Mouse (Mus musculus): ENCODE results near the gene Cc2d2a. TPM values are rescaled to one million over a fixed set of nuclear protein-coding genes. Genes with fewer than 3 reads are reported as not detected.

Cc2d2a gene
- polyA plus RNA-seq, 1 experiment from 2014 or later = 8.0 TPM

DNA sequence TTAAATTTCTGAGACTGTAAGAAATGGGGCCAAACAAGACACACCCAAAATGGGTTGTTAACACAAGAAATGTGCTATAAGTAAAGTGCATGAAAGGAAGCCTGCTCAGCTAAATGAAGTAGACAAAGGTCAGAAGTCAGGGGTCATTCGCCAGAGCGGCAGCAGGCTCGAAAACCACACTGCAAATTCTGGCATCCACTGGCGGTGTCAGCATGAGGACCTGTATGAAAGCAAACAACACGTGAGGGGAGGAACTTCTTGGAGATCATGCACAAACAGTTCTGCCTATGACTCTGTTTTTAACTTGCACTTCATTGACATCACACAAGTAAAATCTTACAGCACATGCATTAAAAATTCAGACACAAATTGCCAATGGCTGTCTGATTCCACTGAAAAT lies 83.0 kb downstream of the Cc2d2a start:
- no peaks in the 10 kb centered on the region for H3K4me1 ChIP-seq (replicated peaks)
- no peak overlapping the region for H3K27ac ChIP-seq
- WGBS = 46% methylated on average over 5 of the region's 5 CpGs
- H3K27me3 ChIP-seq = no peaks in the 10 kb centered on the region
- H3K36me3 ChIP-seq = peaks cover 21% of the 10 kb centered on the region
- H3K4me3 ChIP-seq = no peak overlapping the region
- no peak for ATAC-seq (ENCODE audit: low FRiP score)
- no peak overlapping the region for H3K4me2 ChIP-seq
- no peak overlapping the region for H3K9ac ChIP-seq
- H3K9me3 ChIP-seq = no peaks in the 10 kb centered on the region

DNA sequence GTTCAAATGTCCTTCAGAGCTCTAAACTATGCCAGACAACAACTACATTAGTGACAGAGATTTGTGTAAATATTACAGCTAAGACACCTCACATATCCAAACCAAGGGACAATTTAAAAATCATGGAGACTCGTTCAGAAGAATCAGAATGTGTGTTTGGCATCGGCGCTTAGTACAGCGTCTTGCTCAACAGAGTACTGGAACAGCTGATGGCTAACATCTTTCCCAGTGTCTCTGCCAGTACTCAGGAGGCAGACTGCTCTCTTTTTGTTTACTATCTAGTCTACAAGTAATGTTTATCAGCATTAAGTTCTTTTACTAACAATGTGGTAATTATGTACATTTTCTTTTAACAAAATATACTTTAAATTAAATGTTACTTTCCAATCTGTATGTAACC lies 85.9 kb downstream of the Cc2d2a start:
- H3K9ac ChIP-seq = no peak overlapping the region
- no peaks in the 10 kb centered on the region for H3K4me1 ChIP-seq (replicated peaks)
- peaks cover 11% of the 10 kb centered on the region for H3K36me3 ChIP-seq
- no peaks in the 10 kb centered on the region for H3K27me3 ChIP-seq
- 97% methylated on average over 4 of the region's 4 CpGs for WGBS
- no peak overlapping the region for H3K27ac ChIP-seq
- no peak overlapping the region for H3K4me2 ChIP-seq
- H3K4me3 ChIP-seq = no peak overlapping the region
- H3K9me3 ChIP-seq = no peaks in the 10 kb centered on the region
- ATAC-seq (ENCODE audit: low FRiP score) = no peak

DNA sequence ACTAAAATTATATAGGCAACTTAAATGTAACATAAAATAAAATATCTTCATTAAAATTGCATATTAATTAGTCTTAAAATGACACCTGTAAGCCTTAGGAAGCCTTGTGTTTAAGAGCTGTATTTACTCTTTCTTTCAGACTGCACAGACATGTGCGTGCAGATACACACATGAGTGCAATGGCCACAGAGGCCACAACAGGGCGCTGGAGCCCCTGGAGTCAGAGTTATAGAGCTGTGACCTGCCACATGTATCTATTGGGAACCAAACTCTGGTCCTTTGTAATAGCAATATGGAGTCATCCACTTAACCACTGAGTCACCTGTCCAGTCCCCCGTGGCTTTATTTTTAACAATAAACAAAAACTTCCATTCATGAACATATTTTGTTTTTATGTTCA lies 86.9 kb downstream of the Cc2d2a start:
- ATAC-seq (ENCODE audit: low FRiP score) = no peak

DNA sequence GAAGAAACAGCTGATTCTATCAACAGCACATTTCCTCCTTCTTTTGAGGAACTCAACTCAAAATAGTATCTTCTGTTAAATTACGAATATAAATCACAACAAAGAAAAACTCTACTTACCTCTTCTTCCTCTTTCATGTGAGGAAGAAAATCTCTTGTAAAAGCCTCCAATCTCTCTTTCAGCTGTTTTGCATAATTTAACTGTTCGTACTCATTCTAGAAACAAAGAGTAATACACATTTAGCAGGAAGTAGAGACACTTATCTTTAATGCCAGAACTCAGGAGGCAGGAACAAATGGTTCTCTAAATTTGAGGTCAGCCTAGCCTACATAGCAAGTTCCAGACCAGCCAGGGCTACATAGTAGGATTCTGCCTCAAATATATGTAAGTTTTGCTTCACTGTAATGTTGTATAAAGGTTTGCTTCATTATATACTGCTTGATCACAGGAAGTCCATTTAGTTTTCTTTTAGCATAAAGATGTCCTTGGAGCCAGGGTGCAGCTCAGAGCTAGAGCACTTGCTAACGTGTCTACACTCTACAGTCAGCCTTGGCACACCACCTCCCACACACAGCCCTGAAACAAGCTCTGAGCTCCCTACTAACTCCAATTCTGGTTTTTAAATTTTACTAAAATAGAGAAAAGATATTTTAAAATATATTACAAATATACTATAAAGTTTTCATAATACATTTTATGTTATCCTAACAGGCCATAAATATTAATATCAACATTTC lies 108.6 kb downstream of the Cc2d2a start:
- no peak for ATAC-seq (ENCODE audit: low FRiP score)
- no peak overlapping the region for H3K4me2 ChIP-seq
- 94% methylated on average over 3 of the region's 3 CpGs for WGBS
- no peaks in the 10 kb centered on the region for H3K4me1 ChIP-seq (replicated peaks)
- no peak overlapping the region for H3K27ac ChIP-seq
- H3K9me3 ChIP-seq = no peaks in the 10 kb centered on the region
- H3K36me3 ChIP-seq = peaks cover 32% of the 10 kb centered on the region
- H3K4me3 ChIP-seq = no peak overlapping the region
- no peaks in the 10 kb centered on the region for H3K27me3 ChIP-seq
- no peak overlapping the region for H3K9ac ChIP-seq

More for the DNA sequence above, 86.9 kb downstream of the Cc2d2a start:
- Histone ChIP-seq H3K27ac (no peak overlapping the region), H3K36me3 (peaks cover 7% of the 10 kb centered on the region), H3K4me2 (no peak overlapping the region), H3K9me3 (no peaks in the 10 kb centered on the region), H3K4me3 (no peak overlapping the region), H3K27me3 (no peaks in the 10 kb centered on the region), H3K4me1 (replicated peaks) (no peaks in the 10 kb centered on the region), H3K9ac (no peak overlapping the region)
- WGBS = 85% methylated on average over 3 of the region's 3 CpGs

DNA sequence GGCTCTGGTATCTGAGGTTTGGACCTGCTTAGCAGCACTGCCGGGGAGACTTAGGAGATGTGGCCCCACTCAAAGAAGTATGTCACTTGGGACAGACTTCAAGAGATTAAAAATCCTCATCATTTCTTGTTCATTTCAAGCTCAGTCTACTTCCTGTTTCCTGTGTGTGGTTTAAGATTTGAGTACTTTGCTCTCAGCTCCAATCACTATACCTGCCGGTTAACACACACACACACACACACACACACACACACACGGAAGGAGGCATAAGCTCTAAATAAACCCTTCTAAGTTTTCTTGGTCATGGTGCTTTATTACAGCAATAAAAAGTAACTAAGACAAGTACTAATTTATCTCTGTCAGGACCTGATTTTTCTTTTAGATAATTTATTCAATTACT lies 109.4 kb downstream of the Cc2d2a start:
- 92% methylated on average over 3 of the region's 3 CpGs for whole genome bisulfite sequencing
- no peak overlapping the region for H3K9ac ChIP-seq
- peaks cover 3% of the 10 kb centered on the region for H3K4me1 ChIP-seq (replicated peaks)
- no peak for ATAC-seq (ENCODE audit: low FRiP score)
- H3K9me3 ChIP-seq = no peaks in the 10 kb centered on the region
- H3K27ac ChIP-seq = no peak overlapping the region
- H3K4me2 ChIP-seq = no peak overlapping the region
- no peak overlapping the region for H3K4me3 ChIP-seq
- peaks cover 32% of the 10 kb centered on the region for H3K36me3 ChIP-seq
- no peaks in the 10 kb centered on the region for H3K27me3 ChIP-seq

DNA sequence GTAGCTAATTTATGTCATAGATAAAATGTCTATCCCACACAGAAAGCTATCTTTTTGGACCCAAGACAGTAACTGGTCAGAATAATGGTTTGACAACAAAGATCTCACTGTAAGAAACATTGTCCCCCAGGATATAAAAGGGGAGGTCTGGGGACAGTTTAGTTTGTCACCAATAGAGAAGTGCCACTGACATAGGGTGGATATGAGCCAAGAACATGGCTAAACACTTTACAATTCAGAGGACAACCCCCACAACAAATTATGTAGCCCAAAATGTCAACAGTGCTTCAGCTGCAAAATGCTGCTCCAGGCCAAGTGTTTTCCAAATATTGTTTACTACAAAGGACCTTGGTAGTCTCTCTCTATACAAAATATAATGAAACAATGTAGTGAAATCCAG lies 114.3 kb downstream of the Cc2d2a start:
- Histone ChIP-seq H3K27ac (no peak overlapping the region), H3K4me1 (replicated peaks) (peaks cover 32% of the 10 kb centered on the region)
- no peak for ATAC-seq (ENCODE audit: low FRiP score)

DNA sequence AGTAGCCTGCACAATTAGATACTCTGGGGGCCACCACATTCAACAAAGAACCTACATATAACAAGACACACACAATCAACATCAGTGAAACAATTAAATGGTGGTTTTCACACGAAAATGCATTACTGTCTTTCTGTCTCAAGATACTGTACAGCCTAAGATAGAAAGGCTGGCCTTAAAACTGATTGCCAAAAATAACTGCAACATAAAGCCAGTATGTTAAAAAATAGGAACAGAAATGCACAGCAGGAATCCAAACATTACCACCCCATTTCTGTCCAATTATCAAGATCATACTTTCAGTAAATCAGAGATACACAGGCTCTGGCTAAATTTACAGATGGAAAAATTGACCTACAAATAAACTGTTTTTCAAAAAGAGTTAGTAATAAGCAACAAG lies 114.8 kb downstream of the Cc2d2a start:
- H3K9ac ChIP-seq = no peak overlapping the region
- no peak overlapping the region for H3K27ac ChIP-seq
- H3K4me1 ChIP-seq (replicated peaks) = peaks cover 32% of the 10 kb centered on the region
- no peak overlapping the region for H3K4me2 ChIP-seq
- 55% methylated on average over 1 of the region's 1 CpGs for WGBS
- no peak for ATAC-seq (ENCODE audit: low FRiP score)
- no peaks in the 10 kb centered on the region for H3K36me3 ChIP-seq
- no peak overlapping the region for H3K4me3 ChIP-seq
- no peaks in the 10 kb centered on the region for H3K27me3 ChIP-seq
- no peaks in the 10 kb centered on the region for H3K9me3 ChIP-seq

More for the DNA sequence above, 114.3 kb downstream of the Cc2d2a start:
- Histone ChIP-seq H3K27me3 (no peaks in the 10 kb centered on the region), H3K4me3 (no peak overlapping the region), H3K4me2 (no peak overlapping the region), H3K9me3 (no peaks in the 10 kb centered on the region), H3K9ac (no peak overlapping the region), H3K36me3 (peaks cover 2% of the 10 kb centered on the region)

DNA sequence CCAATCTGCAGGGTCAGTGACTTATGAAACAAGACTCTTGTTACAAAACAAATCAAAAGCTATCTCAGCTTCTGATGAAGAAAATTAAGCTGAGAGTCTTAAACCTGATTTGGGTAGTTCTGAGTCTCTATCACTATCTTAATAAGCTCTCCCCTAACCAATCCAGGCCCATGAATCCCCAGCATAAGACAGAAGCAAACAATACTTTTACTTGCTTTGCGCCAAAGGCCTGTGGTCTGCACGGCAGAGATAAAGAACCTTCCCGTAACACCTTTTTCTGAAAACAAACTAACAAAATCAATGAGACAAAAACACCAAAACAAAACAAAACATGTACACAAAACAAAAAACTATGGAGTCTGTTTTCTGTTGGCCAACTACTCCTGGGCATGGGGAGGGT lies 116.4 kb downstream of the Cc2d2a start:
- no peak overlapping the region for H3K27ac ChIP-seq
- no peak overlapping the region for H3K9ac ChIP-seq
- H3K4me2 ChIP-seq = no peak overlapping the region
- 94% methylated on average over 3 of the region's 3 CpGs for WGBS
- H3K4me1 ChIP-seq (replicated peaks) = peaks cover 37% of the 10 kb centered on the region
- no peaks in the 10 kb centered on the region for H3K9me3 ChIP-seq
- no peaks in the 10 kb centered on the region for H3K36me3 ChIP-seq
- no peak for ATAC-seq (ENCODE audit: low FRiP score)
- no peak overlapping the region for H3K4me3 ChIP-seq
- no peaks in the 10 kb centered on the region for H3K27me3 ChIP-seq

DNA sequence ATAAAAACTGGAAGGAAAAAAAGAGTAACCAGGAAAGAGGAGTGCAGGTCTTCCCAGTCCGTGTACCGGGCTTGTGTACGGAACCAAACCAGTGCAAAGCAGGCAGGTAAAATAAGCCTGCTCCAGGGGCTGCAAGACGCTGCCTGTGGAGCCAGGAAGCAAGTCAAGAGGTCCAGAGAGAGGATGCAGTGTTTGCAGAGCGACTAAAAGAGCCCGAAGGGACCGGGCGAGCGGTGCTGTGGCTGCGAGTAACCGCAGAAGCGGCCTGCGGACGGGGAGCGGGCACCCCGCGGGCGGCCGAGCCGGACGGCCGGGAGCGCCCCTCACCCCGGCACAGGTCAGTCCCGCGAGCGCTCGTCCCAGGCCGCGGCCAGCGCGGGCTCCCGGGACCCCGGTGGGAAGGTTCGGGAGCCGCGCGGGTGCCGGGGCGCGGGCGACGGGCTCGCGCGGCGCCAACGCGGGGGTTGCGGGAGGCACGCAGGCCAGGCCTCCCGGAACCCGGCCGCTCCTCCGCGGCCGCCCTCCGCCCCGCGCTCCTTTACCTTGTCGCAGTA lies 119.4 kb downstream of the Cc2d2a start:
- H3K9ac ChIP-seq = peak overlapping the region; percentile 94
- peak; percentile 82; the same call in 1 of the 2 replicates for ATAC-seq (ENCODE audit: low FRiP score)
- no peaks in the 10 kb centered on the region; the same call in 1 of the 2 replicates for H3K27me3 ChIP-seq
- H3K4me3 ChIP-seq = peak overlapping the region; percentile 84
- H3K4me1 ChIP-seq (replicated peaks) = peaks cover 35% of the 10 kb centered on the region
- under 1% methylated on average over 53 of the region's 61 CpGs for WGBS
- no peaks in the 10 kb centered on the region for H3K9me3 ChIP-seq
- H3K4me2 ChIP-seq = peak overlapping the region; percentile 59
- peak overlapping the region; percentile 97 for H3K27ac ChIP-seq
- H3K36me3 ChIP-seq = no peaks in the 10 kb centered on the region

DNA sequence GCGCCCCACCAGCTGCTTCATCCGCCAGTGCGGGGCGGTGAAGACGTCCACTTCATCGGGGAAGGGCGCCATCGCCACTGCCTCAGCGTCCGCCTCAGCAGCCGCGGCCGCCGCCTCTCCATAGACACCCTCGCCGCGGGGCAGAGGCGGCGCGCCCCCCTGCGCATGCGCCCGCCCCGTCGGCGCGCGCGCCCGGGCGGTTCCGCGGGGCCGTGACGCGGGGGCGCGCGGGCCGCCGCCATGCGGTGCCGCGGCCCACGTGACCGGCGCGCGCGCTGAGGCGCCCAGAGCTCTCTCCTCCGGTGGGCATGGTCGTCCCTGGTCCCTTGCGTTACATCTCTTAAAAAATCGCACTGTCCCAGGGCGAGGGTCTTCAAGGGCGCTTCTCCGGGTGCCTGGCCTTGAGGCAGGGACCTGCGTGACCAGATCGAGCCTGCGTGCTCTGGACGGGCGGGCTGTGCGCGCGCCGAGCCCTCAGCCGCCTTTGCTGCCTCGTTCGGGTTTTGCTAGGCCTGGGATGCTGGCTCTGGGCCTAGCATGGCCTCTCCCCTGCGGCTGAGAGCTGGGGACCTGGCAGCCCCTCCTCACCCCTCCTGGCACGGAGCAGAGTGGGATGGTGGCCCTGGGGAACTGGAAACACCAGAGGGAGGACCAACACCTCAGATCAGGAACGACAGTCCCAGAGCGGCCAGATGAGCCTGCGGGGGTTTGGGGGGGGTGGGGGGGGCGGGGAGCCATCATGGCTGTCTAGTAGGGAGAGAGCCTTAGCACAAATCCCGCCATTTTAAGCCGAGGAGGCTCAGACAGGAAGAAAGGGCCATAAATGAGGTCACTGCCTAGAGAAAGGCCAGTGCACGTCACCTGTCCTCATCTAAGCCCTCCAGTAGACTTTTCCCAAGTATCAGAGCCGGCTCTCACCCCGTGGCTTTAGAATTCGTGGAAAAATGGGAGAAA lies 120.1 kb downstream of the Cc2d2a start:
- Histone ChIP-seq H3K4me3 (peak overlapping the region; percentile 84), H3K9ac (peak overlapping the region; percentile 94), H3K27me3 (no peaks in the 10 kb centered on the region; the same call in 1 of the 2 replicates), H3K27ac (peak overlapping the region; percentile 99), H3K9me3 (no peaks in the 10 kb centered on the region), H3K4me2 (peak overlapping the region; percentile 72), H3K4me1 (replicated peaks) (peaks cover 29% of the 10 kb centered on the region), H3K36me3 (no peaks in the 10 kb centered on the region)
- 4% methylated on average over 76 of the region's 82 CpGs for WGBS
- peak; percentile 96 for ATAC-seq (ENCODE audit: low FRiP score)

DNA sequence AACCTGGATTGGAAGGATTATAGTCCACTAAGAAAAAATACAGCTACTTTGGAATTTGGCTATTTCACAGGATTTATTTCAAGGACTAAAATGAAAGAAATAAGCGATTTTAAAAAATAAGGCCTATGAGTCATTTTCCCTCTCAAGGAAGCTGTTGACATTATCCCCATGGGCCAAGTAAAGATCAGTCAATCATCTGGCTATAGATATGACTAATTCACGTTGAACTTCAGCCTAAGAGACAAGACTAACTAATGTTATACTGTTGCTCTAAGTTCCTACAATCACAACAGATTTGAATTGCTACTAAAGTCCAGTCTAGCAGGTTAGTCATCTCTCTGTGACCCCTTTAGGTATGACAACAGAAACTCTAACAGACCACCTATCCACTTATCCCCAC lies 121.8 kb downstream of the Cc2d2a start:
- Histone ChIP-seq H3K9me3 (no peaks in the 10 kb centered on the region), H3K9ac (no peak overlapping the region), H3K36me3 (no peaks in the 10 kb centered on the region), H3K27me3 (no peaks in the 10 kb centered on the region; the same call in 1 of the 2 replicates), H3K27ac (no peak overlapping the region), H3K4me2 (no peak overlapping the region), H3K4me3 (no peak overlapping the region), H3K4me1 (replicated peaks) (peaks cover 21% of the 10 kb centered on the region)
- WGBS = 85% methylated on average over 2 of the region's 2 CpGs
- no peak for ATAC-seq (ENCODE audit: low FRiP score)

DNA sequence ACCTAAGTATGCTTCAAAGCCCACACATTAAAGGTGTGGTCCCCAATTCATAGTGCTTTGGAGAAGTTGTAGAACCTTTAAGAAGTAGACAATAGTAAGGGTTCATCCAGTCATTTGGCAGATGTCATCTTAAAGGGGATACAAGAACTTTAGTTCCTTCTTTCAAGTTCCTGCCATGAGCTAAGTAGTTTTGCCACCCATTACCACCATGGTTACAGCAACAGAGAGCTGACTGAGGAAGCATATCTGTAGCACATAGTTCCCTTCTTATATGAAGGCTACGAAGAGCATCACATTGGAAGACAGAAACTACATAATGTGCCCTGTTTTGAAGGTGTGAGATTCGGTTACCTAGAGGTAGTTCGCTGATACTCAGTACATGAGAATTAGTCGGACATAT lies 124.5 kb downstream of the Cc2d2a start:
- ATAC-seq (ENCODE audit: low FRiP score) = no peak
- H3K27me3 ChIP-seq = no peaks in the 10 kb centered on the region; the same call in 1 of the 2 replicates
- no peaks in the 10 kb centered on the region for H3K9me3 ChIP-seq
- peaks cover 5% of the 10 kb centered on the region; the same call in 1 of the 2 replicates for H3K4me1 ChIP-seq (replicated peaks)
- no peak overlapping the region for H3K9ac ChIP-seq
- 91% methylated on average over 4 of the region's 4 CpGs for WGBS
- H3K4me3 ChIP-seq = no peak overlapping the region
- H3K36me3 ChIP-seq = no peaks in the 10 kb centered on the region
- H3K27ac ChIP-seq = no peak overlapping the region
- no peak overlapping the region for H3K4me2 ChIP-seq
